Mouse (Mus musculus) CH12.LX (cell line): Measurements from ENCODE around the gene Nabp1. TPM values are rescaled to one million over a fixed set of nuclear protein-coding genes. Genes with fewer than 3 reads are reported as not detected.

Experiments used
- DNase-seq: peaks from one replicate; pipeline ENCODE4 v3.0.0-alpha.2; 2013; ENCODE audit errors: extremely low read depth
- H3K27ac ChIP-seq: 2 replicates; pipeline ENCODE4 v1.5.1; 2012; ENCODE audit warnings: low read depth, mild to moderate bottlenecking, control low read depth, moderate library complexity; ENCODE audit not compliant: insufficient read depth
- H3K27me3 ChIP-seq: replicated peaks from 2 replicates; pipeline ENCODE3; 2012; ENCODE audit warnings: inconsistent platforms
- H3K36me3 ChIP-seq, 2 experiments: replicated peaks in 1 of 2; 2 replicates each; pipeline versions ENCODE3 to v1.6.1; 2012; ENCODE audit warnings: inconsistent platforms in 1 of 2, low read length in 1 of 2, mild to moderate bottlenecking in 1 of 2, mixed read lengths in 1 of 2, moderate library complexity in 1 of 2; ENCODE audit not compliant: control insufficient read depth in 1 of 2, insufficient read depth in 1 of 2
- H3K4me1 ChIP-seq, 2 experiments: 2 replicates each; pipeline ENCODE4 v1.6.1; 2012; ENCODE audit warnings: inconsistent platforms in 1 of 2, moderate library complexity in 1 of 2; ENCODE audit not compliant: insufficient read depth in 2 of 2, control insufficient read depth in 1 of 2
- H3K4me2 ChIP-seq: 2 replicates; pipeline ENCODE4 v1.6.1; 2012; ENCODE audit warnings: low read depth, mild to moderate bottlenecking, control low read depth; ENCODE audit not compliant: poor library complexity, insufficient read depth, severe bottlenecking
- H3K4me3 ChIP-seq, 3 experiments: fragments of 150-350 bp in 1 of 3; sonication (generic) in 1 of 3; replicated peaks in 1 of 3; 2 replicates each; pipeline versions ENCODE3 to v1.5.1; 2011 to 2012; ENCODE audit warnings: low read depth in 2 of 3, low read length in 2 of 3, mild to moderate bottlenecking in 2 of 3, moderate library complexity in 2 of 3, control low read depth in 1 of 3, improper control_type of control experiment in 1 of 3, inconsistent platforms in 1 of 3, mixed read lengths in 1 of 3; ENCODE audit not compliant: poor library complexity in 1 of 3
- H3K79me2 ChIP-seq: replicated peaks from 2 replicates; pipeline ENCODE4 v1.6.1; 2012; ENCODE audit warnings: mild to moderate bottlenecking, moderate library complexity; ENCODE audit not compliant: control insufficient read depth, poor library complexity, insufficient read depth, severe bottlenecking; ENCODE audit errors: extremely low read depth
- H3K9ac ChIP-seq: 2 replicates; pipeline ENCODE4 v1.6.1; 2012; ENCODE audit warnings: low read depth, mild to moderate bottlenecking, control low read depth, moderate library complexity; ENCODE audit not compliant: insufficient read depth
- H3K9me3 ChIP-seq: replicated peaks from 2 replicates; pipeline ENCODE3; 2012; ENCODE audit warnings: low read length, inconsistent platforms, mixed read lengths
- BHLHE40 ChIP-seq: IDR thresholded peaks from 2 replicates; pipeline ENCODE4 v1.6.1; 2011; ENCODE audit warnings: mild to moderate bottlenecking, low read depth, low read length, improper control_type of control experiment
- CHD1 ChIP-seq: IDR thresholded peaks from 2 replicates; pipeline ENCODE4 v1.6.1; 2012; ENCODE audit warnings: low read depth, low read length, improper control_type of control experiment, inconsistent platforms
- CTCF ChIP-seq, 2 experiments: IDR thresholded peaks in 1 of 2; conservative IDR thresholded peaks in 1 of 2; 2 replicates each; pipeline ENCODE4 v1.5.1; 2011 to 2012; ENCODE audit warnings: low read depth in 2 of 2, low read length in 2 of 2, improper control_type of control experiment in 1 of 2, inconsistent platforms in 1 of 2, mild to moderate bottlenecking in 1 of 2, moderate library complexity in 1 of 2
- E2F4 ChIP-seq: IDR thresholded peaks from 2 replicates; pipeline ENCODE4 v1.6.1; 2011; ENCODE audit warnings: low read depth, low read length, improper control_type of control experiment; ENCODE audit not compliant: insufficient replicate concordance
- ELF1 ChIP-seq: IDR thresholded peaks from 2 replicates; pipeline ENCODE4 v1.6.1; 2014; ENCODE audit warnings: low read depth, mild to moderate bottlenecking, inconsistent platforms, low read length, improper control_type of control experiment
- EP300 ChIP-seq: IDR thresholded peaks from 2 replicates; pipeline ENCODE4 v1.6.1; 2011; ENCODE audit warnings: low read length, improper control_type of control experiment
- ETS1 ChIP-seq: conservative IDR thresholded peaks from 2 replicates; pipeline ENCODE4 v1.6.1; 2012; ENCODE audit warnings: low read depth, mild to moderate bottlenecking, inconsistent platforms, low read length, improper control_type of control experiment, moderate library complexity
- GABPA ChIP-seq: IDR thresholded peaks from 2 replicates; pipeline ENCODE4 v1.6.1; 2012; ENCODE audit warnings: low read depth, low read length, improper control_type of control experiment, inconsistent platforms; ENCODE audit not compliant: insufficient replicate concordance
- HCFC1 ChIP-seq: IDR thresholded peaks from 2 replicates; pipeline ENCODE4 v1.6.1; 2012; ENCODE audit warnings: low read depth, mild to moderate bottlenecking, inconsistent platforms, low read length, improper control_type of control experiment
- IRF4 ChIP-seq: IDR thresholded peaks from 2 replicates; pipeline ENCODE4 v1.6.1; 2014; ENCODE audit warnings: low read depth, mild to moderate bottlenecking, inconsistent platforms, low read length, improper control_type of control experiment
- JUND ChIP-seq: conservative IDR thresholded peaks from 2 replicates; pipeline ENCODE4 v1.6.1; 2011; ENCODE audit warnings: low read depth, low read length, improper control_type of control experiment
- MAX ChIP-seq: IDR thresholded peaks from 2 replicates; pipeline ENCODE4 v1.6.1; 2011; ENCODE audit warnings: low read length, improper control_type of control experiment
- MAZ ChIP-seq: IDR thresholded peaks from 2 replicates; pipeline ENCODE4 v1.6.1; 2012; ENCODE audit warnings: low read depth, mild to moderate bottlenecking, inconsistent platforms, low read length, improper control_type of control experiment, moderate library complexity
- MEF2A ChIP-seq: IDR thresholded peaks from 2 replicates; pipeline ENCODE4 v1.6.1; 2014; ENCODE audit warnings: low read depth, mild to moderate bottlenecking, inconsistent platforms, low read length, improper control_type of control experiment, borderline replicate concordance
- MYC ChIP-seq: IDR thresholded peaks from 2 replicates; pipeline ENCODE4 v1.6.1; 2011; ENCODE audit warnings: low read depth, mild to moderate bottlenecking, improper control_type of control experiment, low read length
- NELFE ChIP-seq: IDR thresholded peaks from 2 replicates; pipeline ENCODE4 v1.6.1; 2011; ENCODE audit warnings: low read depth, low read length, improper control_type of control experiment
- NRF1 ChIP-seq: IDR thresholded peaks from 2 replicates; pipeline ENCODE4 v1.6.1; 2014; ENCODE audit warnings: low read depth, mild to moderate bottlenecking, inconsistent platforms, low read length, improper control_type of control experiment, moderate library complexity
- PAX5 ChIP-seq: IDR thresholded peaks from 2 replicates; pipeline ENCODE4 v1.6.1; 2012; ENCODE audit warnings: low read length, inconsistent platforms, mixed read lengths
- POLR2A ChIP-seq: IDR thresholded peaks from 2 replicates; pipeline ENCODE4 v1.6.1; 2011; ENCODE audit warnings: low read depth, mild to moderate bottlenecking, improper control_type of control experiment, low read length
- RCOR1 ChIP-seq: conservative IDR thresholded peaks from 2 replicates; pipeline ENCODE4 v1.6.1; 2012; ENCODE audit warnings: low read depth, mild to moderate bottlenecking, inconsistent platforms, low read length, improper control_type of control experiment
- SIN3A ChIP-seq: IDR thresholded peaks from 2 replicates; pipeline ENCODE4 v1.6.1; 2012; ENCODE audit warnings: low read length, improper control_type of control experiment, inconsistent platforms
- TBP ChIP-seq: conservative IDR thresholded peaks from 2 replicates; pipeline ENCODE4 v1.6.1; 2011; ENCODE audit warnings: low read depth, low read length, improper control_type of control experiment
- TCF12 ChIP-seq: IDR thresholded peaks from 2 replicates; pipeline ENCODE4 v1.6.1; 2014; ENCODE audit warnings: low read depth, mild to moderate bottlenecking, inconsistent platforms, low read length, improper control_type of control experiment
- USF1 ChIP-seq: IDR thresholded peaks from 2 replicates; pipeline ENCODE4 v1.6.1; 2014; ENCODE audit warnings: low read depth, mild to moderate bottlenecking, inconsistent platforms, low read length, improper control_type of control experiment
- ZC3H11A ChIP-seq: IDR thresholded peaks from 2 replicates; pipeline ENCODE4 v1.6.1; 2012; ENCODE audit warnings: low read depth, mild to moderate bottlenecking, inconsistent platforms, low read length, improper control_type of control experiment
- ZNF384 ChIP-seq: IDR thresholded peaks from 2 replicates; pipeline ENCODE4 v1.6.1; 2012; ENCODE audit warnings: low read depth, low read length, improper control_type of control experiment, inconsistent platforms
- dilution Hi-C: fragments of 300-500 bp; cut with MboI; formaldehyde crosslinking; loops from 2 replicates; pipeline ENCODE4 v1.14.3; 2020; ENCODE audit warnings: low sequenced_read_pairs; ENCODE audit not compliant: extremely low pct_unique_long_range_greater_than_20kb, extremely low pct_ligation_motif_present
- in situ Hi-C: fragments of 300-500 bp; cut with MboI; formaldehyde crosslinking; loops from 3 replicates; pipeline ENCODE4 v1.14.3; 2019; ENCODE audit warnings: low sequenced_read_pairs, low pct_ligation_motif_present, low pct_unique_long_range_greater_than_20kb, mixed read lengths
- polyA plus RNA-seq: library from polyadenylated mRNA; unstranded; fragments of >175 nt; gene quantifications from 2 replicates; pipeline ENCODE4 v1.2.1, GENCODE M21; 2012; ENCODE audit warnings: low read depth; ENCODE audit not compliant: insufficient read length
- total RNA-seq, 2 experiments: library from RNA; depleted of rRNA; stranded (reverse); fragments of 300-350 nt in 1 of 2; fragments of >200 nt in 1 of 2; gene quantifications; 2 replicates each; pipeline ENCODE4 v1.2.3; 2012 to 2014

The Nabp1 gene
- total and polyA plus RNA-seq, 3 experiments: 32.7 to 52.0 (median 33.7) TPM

- no peak for TF ChIP-seq CHD1
- 0 out of 2 replicates have a peak, but pooled peaks have one; percentile 59 for TF ChIP-seq MAZ
- TF ChIP-seq PAX5: no peak
- TF ChIP-seq ETS1: no peak
- no peak for TF ChIP-seq TBP
- no peak for TF ChIP-seq MYC
- TF ChIP-seq JUND: peak; percentile 57
- TF ChIP-seq ZNF384: 0 out of 2 replicates have a peak, but pooled peaks have one; percentile 26
- no peak; the same call in 1 of the 2 replicates for TF ChIP-seq HCFC1
- 0 out of 2 replicates have a peak, but pooled peaks have one; percentile 25 for TF ChIP-seq MAX
- peak; percentile 85 to 91 for TF ChIP-seq CTCF (conservative IDR thresholded peaks at IDR 0.05 in 1 of 2, IDR thresholded peaks at IDR 0.05 in 1 of 2; ENCODE audit: low read depth in 2 of 2, low read length in 2 of 2)
- TF ChIP-seq ELF1: no peak
- TF ChIP-seq USF1: no peak
- TF ChIP-seq POLR2A: no peak
- TF ChIP-seq IRF4: no peak
- TF ChIP-seq NELFE: 0 out of 2 replicates have a peak, but pooled peaks have one; percentile 23
- TF ChIP-seq TCF12: peak; percentile 61; the same call in 1 of the 2 replicates
- no peak for TF ChIP-seq NRF1
- no peak for TF ChIP-seq RCOR1
Measured at GRCm38 (mm10) chr1:51458731-51459450, 19.3 kb downstream of the Nabp1 start (continued).

- peaks cover 0 to 5% of the 10 kb centered on the region in 2 experiments; a peak in 2 of 4 replicates for H3K4me1 ChIP-seq
- no peak for TF ChIP-seq SIN3A
- TF ChIP-seq HCFC1: no peak
- TF ChIP-seq RCOR1: no peak
- no peak for TF ChIP-seq CTCF (conservative IDR thresholded peaks at IDR 0.05 in 1 of 2, IDR thresholded peaks at IDR 0.05 in 1 of 2; ENCODE audit: low read depth in 2 of 2, low read length in 2 of 2)
- no peak for TF ChIP-seq NRF1
- TF ChIP-seq BHLHE40: no peak
- no peak for TF ChIP-seq CHD1
- TF ChIP-seq MEF2A: no peak
- no peak for TF ChIP-seq MAX
- TF ChIP-seq PAX5: no peak
- no peak for TF ChIP-seq MYC
- no peak for TF ChIP-seq POLR2A
- TF ChIP-seq ZC3H11A: no peak
- TF ChIP-seq USF1: no peak
- no peak for TF ChIP-seq GABPA
- no peak for TF ChIP-seq EP300
- TF ChIP-seq E2F4: no peak
- no peak for TF ChIP-seq ELF1
- TF ChIP-seq, all 38 proteins: peak for 0
- dilution Hi-C loops: no loop called here
- Histone ChIP-seq H3K27me3 (no peaks in the 10 kb centered on the region), H3K36me3 (no peaks in the 10 kb centered on the region), H3K9ac (no peak overlapping the region), H3K9me3 (no peaks in the 10 kb centered on the region), H3K79me2 (no peaks in the 10 kb centered on the region), H3K27ac (no peak overlapping the region), H3K4me2 (no peak overlapping the region), H3K4me3 (no peak overlapping the region)
- in situ Hi-C loops: no loop called here
- no peak for DNase-seq
Measured at GRCm38 (mm10) chr1:51458089-51458488, 20.1 kb downstream of the Nabp1 start.
